Mouse (Mus musculus) T-helper 2 cell (primary cell): Measurements from ENCODE around the gene Cd320.
"Not testable (repeated sequence)": the region's sequence is repeated elsewhere in the genome, so short reads cannot be mapped to it uniquely, and the experiment has no call there.

Experiments
- in situ Hi-C: fragments of 300-600 bp; cut with MboI, MseI; formaldehyde crosslinking; loops from one replicate; pipeline ENCODE4 v1.15.1; 2025; ENCODE audit warnings: high pct_unique_total_duplicates

Cd320 gene

GRCm38 (mm10) chr17:33897114-33897794, 54.4 kb downstream of the Cd320 start:
- in situ Hi-C loops: no loop called here

GRCm38 (mm10) chr17:33898193-33898592, 55.3 kb downstream of the Cd320 start:
- in situ Hi-C loops: not testable (repeated sequence)
